Mouse (Mus musculus): ENCODE results near the gene Sema6d.

GRCm38 (mm10) chr2:124189271-124189670 lies 99.5 kb downstream of the Sema6d start:
- TF ChIP-seq CTCF (IDR thresholded peaks at IDR 0.05; ENCODE audit: borderline replicate concordance, insufficient read depth, low read length) = no peak
- TF ChIP-seq POLR2A (IDR thresholded peaks at IDR 0.05; ENCODE audit: low read depth, low read length) = no peak
